Mouse (Mus musculus) CH12.LX (cell line): ENCODE results near the gene Maml2. TPM values are rescaled to one million over a fixed set of nuclear protein-coding genes. Genes with fewer than 3 reads are reported as not detected.

Source experiments
- DNase-seq: peaks from one replicate; pipeline ENCODE4 v3.0.0-alpha.2; 2013; ENCODE audit errors: extremely low read depth
- H3K27ac ChIP-seq: 2 replicates; pipeline ENCODE4 v1.5.1; 2012; ENCODE audit warnings: low read depth, mild to moderate bottlenecking, control low read depth, moderate library complexity; ENCODE audit not compliant: insufficient read depth
- H3K27me3 ChIP-seq: replicated peaks from 2 replicates; pipeline ENCODE3; 2012; ENCODE audit warnings: inconsistent platforms
- H3K36me3 ChIP-seq, 2 experiments: replicated peaks in 1 of 2; 2 replicates each; pipeline versions ENCODE3 to v1.6.1; 2012; ENCODE audit warnings: inconsistent platforms in 1 of 2, low read length in 1 of 2, mild to moderate bottlenecking in 1 of 2, mixed read lengths in 1 of 2, moderate library complexity in 1 of 2; ENCODE audit not compliant: control insufficient read depth in 1 of 2, insufficient read depth in 1 of 2
- H3K4me1 ChIP-seq, 2 experiments: 2 replicates each; pipeline ENCODE4 v1.6.1; 2012; ENCODE audit warnings: inconsistent platforms in 1 of 2, moderate library complexity in 1 of 2; ENCODE audit not compliant: insufficient read depth in 2 of 2, control insufficient read depth in 1 of 2
- H3K4me2 ChIP-seq: 2 replicates; pipeline ENCODE4 v1.6.1; 2012; ENCODE audit warnings: low read depth, mild to moderate bottlenecking, control low read depth; ENCODE audit not compliant: poor library complexity, insufficient read depth, severe bottlenecking
- H3K4me3 ChIP-seq, 3 experiments: fragments of 150-350 bp in 1 of 3; sonication (generic) in 1 of 3; replicated peaks in 1 of 3; 2 replicates each; pipeline versions ENCODE3 to v1.5.1; 2011 to 2012; ENCODE audit warnings: low read depth in 2 of 3, low read length in 2 of 3, mild to moderate bottlenecking in 2 of 3, moderate library complexity in 2 of 3, control low read depth in 1 of 3, improper control_type of control experiment in 1 of 3, inconsistent platforms in 1 of 3, mixed read lengths in 1 of 3; ENCODE audit not compliant: poor library complexity in 1 of 3
- H3K79me2 ChIP-seq: replicated peaks from 2 replicates; pipeline ENCODE4 v1.6.1; 2012; ENCODE audit warnings: mild to moderate bottlenecking, moderate library complexity; ENCODE audit not compliant: control insufficient read depth, poor library complexity, insufficient read depth, severe bottlenecking; ENCODE audit errors: extremely low read depth
- H3K9ac ChIP-seq: 2 replicates; pipeline ENCODE4 v1.6.1; 2012; ENCODE audit warnings: low read depth, mild to moderate bottlenecking, control low read depth, moderate library complexity; ENCODE audit not compliant: insufficient read depth
- H3K9me3 ChIP-seq: replicated peaks from 2 replicates; pipeline ENCODE3; 2012; ENCODE audit warnings: low read length, inconsistent platforms, mixed read lengths
- CHD1 ChIP-seq: IDR thresholded peaks from 2 replicates; pipeline ENCODE4 v1.6.1; 2012; ENCODE audit warnings: low read depth, low read length, improper control_type of control experiment, inconsistent platforms
- CHD2 ChIP-seq: IDR thresholded peaks from 2 replicates; pipeline ENCODE4 v1.6.1; 2011; ENCODE audit warnings: low read length, improper control_type of control experiment
- E2F4 ChIP-seq: IDR thresholded peaks from 2 replicates; pipeline ENCODE4 v1.6.1; 2011; ENCODE audit warnings: low read depth, low read length, improper control_type of control experiment; ENCODE audit not compliant: insufficient replicate concordance
- ELF1 ChIP-seq: IDR thresholded peaks from 2 replicates; pipeline ENCODE4 v1.6.1; 2014; ENCODE audit warnings: low read depth, mild to moderate bottlenecking, inconsistent platforms, low read length, improper control_type of control experiment
- GABPA ChIP-seq: IDR thresholded peaks from 2 replicates; pipeline ENCODE4 v1.6.1; 2012; ENCODE audit warnings: low read depth, low read length, improper control_type of control experiment, inconsistent platforms; ENCODE audit not compliant: insufficient replicate concordance
- HCFC1 ChIP-seq: IDR thresholded peaks from 2 replicates; pipeline ENCODE4 v1.6.1; 2012; ENCODE audit warnings: low read depth, mild to moderate bottlenecking, inconsistent platforms, low read length, improper control_type of control experiment
- IRF4 ChIP-seq: IDR thresholded peaks from 2 replicates; pipeline ENCODE4 v1.6.1; 2014; ENCODE audit warnings: low read depth, mild to moderate bottlenecking, inconsistent platforms, low read length, improper control_type of control experiment
- JUN ChIP-seq: IDR thresholded peaks from 2 replicates; pipeline ENCODE4 v1.6.1; 2011; ENCODE audit warnings: low read depth, mild to moderate bottlenecking, low read length, improper control_type of control experiment, moderate library complexity; ENCODE audit not compliant: insufficient read depth
- JUND ChIP-seq: conservative IDR thresholded peaks from 2 replicates; pipeline ENCODE4 v1.6.1; 2011; ENCODE audit warnings: low read depth, low read length, improper control_type of control experiment
- KAT2A ChIP-seq: IDR thresholded peaks from 2 replicates; pipeline ENCODE4 v1.6.1; 2012; ENCODE audit warnings: low read length, improper control_type of control experiment, inconsistent platforms; ENCODE audit not compliant: insufficient replicate concordance
- MAX ChIP-seq: IDR thresholded peaks from 2 replicates; pipeline ENCODE4 v1.6.1; 2011; ENCODE audit warnings: low read length, improper control_type of control experiment
- MAZ ChIP-seq: IDR thresholded peaks from 2 replicates; pipeline ENCODE4 v1.6.1; 2012; ENCODE audit warnings: low read depth, mild to moderate bottlenecking, inconsistent platforms, low read length, improper control_type of control experiment, moderate library complexity
- MEF2A ChIP-seq: IDR thresholded peaks from 2 replicates; pipeline ENCODE4 v1.6.1; 2014; ENCODE audit warnings: low read depth, mild to moderate bottlenecking, inconsistent platforms, low read length, improper control_type of control experiment, borderline replicate concordance
- NELFE ChIP-seq: IDR thresholded peaks from 2 replicates; pipeline ENCODE4 v1.6.1; 2011; ENCODE audit warnings: low read depth, low read length, improper control_type of control experiment
- NRF1 ChIP-seq: IDR thresholded peaks from 2 replicates; pipeline ENCODE4 v1.6.1; 2014; ENCODE audit warnings: low read depth, mild to moderate bottlenecking, inconsistent platforms, low read length, improper control_type of control experiment, moderate library complexity
- POLR2A ChIP-seq: IDR thresholded peaks from 2 replicates; pipeline ENCODE4 v1.6.1; 2011; ENCODE audit warnings: low read depth, mild to moderate bottlenecking, improper control_type of control experiment, low read length
- SIN3A ChIP-seq: IDR thresholded peaks from 2 replicates; pipeline ENCODE4 v1.6.1; 2012; ENCODE audit warnings: low read length, improper control_type of control experiment, inconsistent platforms
- TBP ChIP-seq: conservative IDR thresholded peaks from 2 replicates; pipeline ENCODE4 v1.6.1; 2011; ENCODE audit warnings: low read depth, low read length, improper control_type of control experiment
- TCF12 ChIP-seq: IDR thresholded peaks from 2 replicates; pipeline ENCODE4 v1.6.1; 2014; ENCODE audit warnings: low read depth, mild to moderate bottlenecking, inconsistent platforms, low read length, improper control_type of control experiment
- USF1 ChIP-seq: IDR thresholded peaks from 2 replicates; pipeline ENCODE4 v1.6.1; 2014; ENCODE audit warnings: low read depth, mild to moderate bottlenecking, inconsistent platforms, low read length, improper control_type of control experiment
- ZMIZ1 ChIP-seq: IDR thresholded peaks from 2 replicates; pipeline ENCODE4 v1.6.1; 2012; ENCODE audit warnings: low read depth, mild to moderate bottlenecking, inconsistent platforms, low read length, improper control_type of control experiment
- ZNF384 ChIP-seq: IDR thresholded peaks from 2 replicates; pipeline ENCODE4 v1.6.1; 2012; ENCODE audit warnings: low read depth, low read length, improper control_type of control experiment, inconsistent platforms
- dilution Hi-C: fragments of 300-500 bp; cut with MboI; formaldehyde crosslinking; loops from 2 replicates; pipeline ENCODE4 v1.14.3; 2020; ENCODE audit warnings: low sequenced_read_pairs; ENCODE audit not compliant: extremely low pct_unique_long_range_greater_than_20kb, extremely low pct_ligation_motif_present
- in situ Hi-C: fragments of 300-500 bp; cut with MboI; formaldehyde crosslinking; loops from 3 replicates; pipeline ENCODE4 v1.14.3; 2019; ENCODE audit warnings: low sequenced_read_pairs, low pct_ligation_motif_present, low pct_unique_long_range_greater_than_20kb, mixed read lengths
- polyA plus RNA-seq: library from polyadenylated mRNA; unstranded; fragments of >175 nt; gene quantifications from 2 replicates; pipeline ENCODE4 v1.2.1, GENCODE M21; 2012; ENCODE audit warnings: low read depth; ENCODE audit not compliant: insufficient read length
- total RNA-seq, 2 experiments: library from RNA; depleted of rRNA; stranded (reverse); fragments of 300-350 nt in 1 of 2; fragments of >200 nt in 1 of 2; gene quantifications; 2 replicates each; pipeline ENCODE4 v1.2.3; 2012 to 2014

The Maml2 gene
- total and polyA plus RNA-seq, 3 experiments, result 5.9 to 9.1 (median 5.9) TPM

- Histone ChIP-seq H3K4me3 (no peak overlapping the region), H3K27me3 (no peaks in the 10 kb centered on the region), H3K4me1 (peaks cover 34 to 87% of the 10 kb centered on the region in 2 experiments), H3K9ac (no peak overlapping the region), H3K79me2 (peaks cover 5% of the 10 kb centered on the region; the same call in 1 of the 2 replicates), H3K36me3 (peaks cover 0 to 3% of the 10 kb centered on the region in 2 experiments), H3K4me2 (no peak overlapping the region), H3K9me3 (no peaks in the 10 kb centered on the region), H3K27ac (no peak overlapping the region)
- TF ChIP-seq ELF1 (no peak), E2F4 (no peak), USF1 (no peak), SIN3A (no peak), JUN (no peak), ZNF384 (no peak), TCF12 (no peak), ZMIZ1 (no peak), HCFC1 (no peak), CHD1 (no peak), IRF4 (no peak), CHD2 (no peak), NRF1 (no peak), TBP (no peak), MEF2A (no peak), POLR2A (no peak), MAZ (no peak), KAT2A (no peak), JUND (no peak)
- DNase-seq, result no peak
- dilution Hi-C loops (no loop called here), in situ Hi-C loops (no loop called here)
Measured at GRCm38 (mm10) chr9:13468778-13469177, 171.0 kb downstream of the Maml2 start.

GRCm38 (mm10) chr9:13470013-13470412 lies 172.3 kb downstream of the Maml2 start:
- H3K9ac ChIP-seq, result no peak overlapping the region
- no peak for TF ChIP-seq MAX
- TF ChIP-seq NELFE, result no peak
- TF ChIP-seq GABPA, result no peak
- TF ChIP-seq MEF2A, result no peak
- no peak for TF ChIP-seq E2F4
- DNase-seq, result no peak
- H3K4me3 ChIP-seq, result no peak overlapping the region
- H3K36me3 ChIP-seq, result peaks cover 0 to 4% of the 10 kb centered on the region in 2 experiments
- no peaks in the 10 kb centered on the region for H3K9me3 ChIP-seq
- H3K27me3 ChIP-seq, result no peaks in the 10 kb centered on the region
- H3K27ac ChIP-seq, result no peak overlapping the region
- no peak overlapping the region for H3K4me2 ChIP-seq
- peaks cover 33 to 91% of the 10 kb centered on the region in 2 experiments for H3K4me1 ChIP-seq
- dilution Hi-C loops, result no loop called here
- H3K79me2 ChIP-seq, result peaks cover 5% of the 10 kb centered on the region; the same call in 1 of the 2 replicates
- in situ Hi-C loops, result no loop called here
